Mouse (Mus musculus) G1E-ER4 (cell line): ENCODE measurements around the gene Slc35e2. TPM values are rescaled to one million over a fixed set of nuclear protein-coding genes. Genes with fewer than 3 reads are reported as not detected.

Source experiments
- GATA1 ChIP-seq: IDR thresholded peaks from one replicate; pipeline ENCODE4 v1.8.0; 2012; ENCODE audit warnings: low read length, inconsistent platforms
- polyA plus RNA-seq: library from polyadenylated mRNA; stranded (reverse); fragments of >175 nt; gene quantifications from 2 replicates; pipeline ENCODE4 v1.2.3, GENCODE M21; 2012

The Slc35e2 gene
- polyA plus RNA-seq, 1 experiment: 2.6 TPM

- TF ChIP-seq GATA1: no peak
These were observed 44.5 kb downstream of the Slc35e2 start for GRCm38 (mm10) chr4:155645721-155646120.

GRCm38 (mm10) chr4:155649355-155649754, 48.1 kb downstream of the Slc35e2 start:
- TF ChIP-seq GATA1: no peak

- no peak for TF ChIP-seq GATA1
These were observed 50.5 kb downstream of the Slc35e2 start for GRCm38 (mm10) chr4:155651553-155652269.

GRCm38 (mm10) chr4:155652283-155653085, 51.3 kb downstream of the Slc35e2 start:
- TF ChIP-seq GATA1: no peak

GRCm38 (mm10) chr4:155653086-155653450, 51.9 kb downstream of the Slc35e2 start, which contains the start of gene Mmp23:
TSS of gene Mmp23 (minus strand) at chr4:155653384.
- no peak for TF ChIP-seq GATA1

- TF ChIP-seq GATA1: no peak
These were observed 52.4 kb downstream of the Slc35e2 start for GRCm38 (mm10) chr4:155653451-155654182.

- TF ChIP-seq GATA1: no peak
These were observed 52.9 kb downstream of the Slc35e2 start for GRCm38 (mm10) chr4:155654183-155654455.

- no peak for TF ChIP-seq GATA1
These were observed 53.5 kb downstream of the Slc35e2 start for GRCm38 (mm10) chr4:155654456-155655298.

GRCm38 (mm10) chr4:155656214-155656751, 55.1 kb downstream of the Slc35e2 start:
- TF ChIP-seq GATA1: no peak

GRCm38 (mm10) chr4:155658961-155659360, 57.7 kb downstream of the Slc35e2 start:
- no peak for TF ChIP-seq GATA1

- no peak for TF ChIP-seq GATA1
These were observed 59.4 kb downstream of the Slc35e2 start for GRCm38 (mm10) chr4:155660641-155661040.

- TF ChIP-seq GATA1: no peak
These were observed 65.7 kb downstream of the Slc35e2 start for GRCm38 (mm10) chr4:155666903-155667302.

GRCm38 (mm10) chr4:155668689-155669597, 67.7 kb downstream of the Slc35e2 start, which contains the start of gene Mib2:
TSS of gene Mib2 (minus strand) at chr4:155669198.
- TF ChIP-seq GATA1: no peak

GRCm38 (mm10) chr4:155669598-155670075, 68.4 kb downstream of the Slc35e2 start:
- TF ChIP-seq GATA1: no peak

GRCm38 (mm10) chr4:155672082-155672481, 70.9 kb downstream of the Slc35e2 start:
- TF ChIP-seq GATA1: no peak

Other genes with a start within 250 kb of the Slc35e2 start
- not detected in 2 replicates for gene Prkcz, start 240.1 kb upstream of the Slc35e2 start, polyA plus RNA-seq
- gene Gabrd, start 203.3 kb upstream of the Slc35e2 start, polyA plus RNA-seq: not detected in 2 replicates
- not detected in 2 replicates for gene Cfap74, start 192.2 kb upstream of the Slc35e2 start, polyA plus RNA-seq
- not detected in 2 replicates for gene Tmem52, start 132.3 kb upstream of the Slc35e2 start, polyA plus RNA-seq
- gene Gnb1, start 110.1 kb upstream of the Slc35e2 start, polyA plus RNA-seq: 30.2 and 42.8 TPM in 2 replicates
- gene Nadk, start 39.0 kb upstream of the Slc35e2 start, polyA plus RNA-seq: 69.0 and 74.8 TPM in 2 replicates
- 112 and 114 TPM in 2 replicates for gene Cdk11b, start 23.4 kb downstream of the Slc35e2 start, polyA plus RNA-seq
- gene Gm10563, start 44.0 kb downstream of the Slc35e2 start, polyA plus RNA-seq: not detected in 2 replicates
- gene Mmp23, start 52.0 kb downstream of the Slc35e2 start, polyA plus RNA-seq: 0.08 and 0.09 TPM in 2 replicates
- gene Mib2, start 67.8 kb downstream of the Slc35e2 start, polyA plus RNA-seq: 32.9 and 34.2 TPM in 2 replicates
- not detected in 2 replicates for gene Fndc10, start 92.9 kb downstream of the Slc35e2 start, polyA plus RNA-seq
- gene Ssu72, start 103.4 kb downstream of the Slc35e2 start, polyA plus RNA-seq: 50.1 and 52.0 TPM in 2 replicates
- 0.73 and 0.79 TPM in 2 replicates for gene Tmem240, start 133.4 kb downstream of the Slc35e2 start, polyA plus RNA-seq
- 83.6 and 88.5 TPM in 2 replicates for gene Atad3a, start 159.7 kb downstream of the Slc35e2 start, polyA plus RNA-seq
- gene Vwa1, start 173.3 kb downstream of the Slc35e2 start, polyA plus RNA-seq: 0.16 and 0.17 TPM in 2 replicates
- 0.02 and 0.06 TPM in 2 replicates for gene Tmem88b, start 184.5 kb downstream of the Slc35e2 start, polyA plus RNA-seq
- gene Ankrd65, start 189.0 kb downstream of the Slc35e2 start, polyA plus RNA-seq: not detected in 2 replicates
- gene Mrpl20, start 201.5 kb downstream of the Slc35e2 start, polyA plus RNA-seq: 21.2 and 27.9 TPM in 2 replicates
- gene Ccnl2, start 211.1 kb downstream of the Slc35e2 start, polyA plus RNA-seq: 41.7 and 52.9 TPM in 2 replicates
- gene Aurkaip1, start 229.9 kb downstream of the Slc35e2 start, polyA plus RNA-seq: 258 and 358 TPM in 2 replicates
- 0.04 and 0.12 TPM in 2 replicates for gene Mxra8, start 238.3 kb downstream of the Slc35e2 start, polyA plus RNA-seq
- gene Dvl1, start 246.0 kb downstream of the Slc35e2 start, polyA plus RNA-seq: 78.6 and 89.0 TPM in 2 replicates